Mouse (Mus musculus) embryonic facial prominence, embryonic 13.5 days (tissue): ENCODE results near the gene Agpat3. TPM values are rescaled to one million over a fixed set of nuclear protein-coding genes. Genes with fewer than 3 reads are reported as not detected.

ENCODE experiments used
- ATAC-seq: fragments of 200-750 bp; cut with Nextera tagmentation; 2 replicates; pipeline ENCODE4 v1.8.0; 2017; ENCODE audit warnings: low read depth; ENCODE audit not compliant: insufficient number of reproducible peaks, insufficient read depth, low FRiP score, low TSS enrichment
- H3K27ac ChIP-seq: fragments of 300-500 bp; sonication (generic); 2 replicates; pipeline ENCODE4 v1.5.1; 2015; ENCODE audit warnings: moderate library complexity, mild to moderate bottlenecking, inconsistent platforms
- H3K27me3 ChIP-seq: fragments of 300-500 bp; sonication (generic); 2 replicates; pipeline ENCODE4 v1.6.1; 2015; ENCODE audit warnings: mild to moderate bottlenecking, inconsistent platforms
- H3K36me3 ChIP-seq: fragments of 300-500 bp; sonication (generic); 2 replicates; pipeline ENCODE4 v1.6.1; 2015; ENCODE audit warnings: mild to moderate bottlenecking, inconsistent platforms
- H3K4me1 ChIP-seq: fragments of 300-500 bp; sonication (generic); 2 replicates; pipeline ENCODE4 v1.6.1; 2015; ENCODE audit warnings: inconsistent platforms
- H3K4me2 ChIP-seq: fragments of 300-500 bp; sonication (generic); 2 replicates; pipeline ENCODE4 v1.6.1; 2015; ENCODE audit warnings: moderate library complexity, mild to moderate bottlenecking, inconsistent platforms
- H3K4me3 ChIP-seq: fragments of 300-500 bp; sonication (generic); 2 replicates; pipeline ENCODE4 v1.5.1; 2015; ENCODE audit warnings: mild to moderate bottlenecking, inconsistent platforms
- H3K9ac ChIP-seq: fragments of 300-500 bp; sonication (generic); 2 replicates; pipeline ENCODE4 v1.6.1; 2015; ENCODE audit warnings: mild to moderate bottlenecking, inconsistent platforms
- H3K9me3 ChIP-seq: fragments of 300-500 bp; sonication (generic); 2 replicates; pipeline ENCODE4 v1.6.1; 2016; ENCODE audit warnings: inconsistent platforms
- WGBS: fragments of 180-500 bp; shearing (Covaris S2); methylation state at CpG from one replicate; pipeline ENCODE4 v1.1.7; 2015; ENCODE audit warnings: mixed read lengths; 5-methylcytosine and 5-hydroxymethylcytosine counted together
- polyA plus RNA-seq: library from polyadenylated mRNA; unstranded; fragments of >200 nt; fragmentation: Nextera tagmentation; extraction: Ambion mirVana; gene quantifications from 2 replicates; pipeline ENCODE4 v1.2.1, GENCODE M21; 2015

Gene Agpat3
- polyA plus RNA-seq, 1 experiment from 2014 or later, result 51.9 TPM

DNA sequence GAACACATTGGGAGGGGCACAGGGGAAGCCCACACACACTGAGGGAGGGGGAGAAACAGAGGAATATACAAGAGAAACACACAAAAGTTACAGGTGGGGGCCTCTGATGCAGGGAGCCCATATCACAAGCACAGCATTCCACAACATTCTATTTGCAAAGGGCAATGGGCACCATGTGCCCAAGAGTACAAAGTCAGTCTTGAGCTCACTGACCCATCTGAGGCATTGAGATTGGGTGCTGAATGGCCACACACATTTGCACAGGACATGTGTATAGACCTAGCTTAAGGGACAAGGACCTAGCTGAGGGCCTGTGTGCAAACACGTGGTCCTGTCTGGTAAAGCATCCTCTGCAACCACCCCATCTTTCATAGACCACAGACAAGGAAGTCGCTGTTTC is 6.8 kb downstream of the Agpat3 start:
- 86% methylated on average over 2 of the region's 2 CpGs for WGBS
- Histone ChIP-seq H3K27me3 (no peaks in the 10 kb centered on the region), H3K9me3 (no peaks in the 10 kb centered on the region), H3K4me3 (no peak overlapping the region), H3K9ac (no peak overlapping the region), H3K36me3 (peaks cover 22% of the 10 kb centered on the region), H3K27ac (no peak overlapping the region), H3K4me2 (no peak overlapping the region), H3K4me1 (peaks cover 11% of the 10 kb centered on the region)
- no peak for ATAC-seq

DNA sequence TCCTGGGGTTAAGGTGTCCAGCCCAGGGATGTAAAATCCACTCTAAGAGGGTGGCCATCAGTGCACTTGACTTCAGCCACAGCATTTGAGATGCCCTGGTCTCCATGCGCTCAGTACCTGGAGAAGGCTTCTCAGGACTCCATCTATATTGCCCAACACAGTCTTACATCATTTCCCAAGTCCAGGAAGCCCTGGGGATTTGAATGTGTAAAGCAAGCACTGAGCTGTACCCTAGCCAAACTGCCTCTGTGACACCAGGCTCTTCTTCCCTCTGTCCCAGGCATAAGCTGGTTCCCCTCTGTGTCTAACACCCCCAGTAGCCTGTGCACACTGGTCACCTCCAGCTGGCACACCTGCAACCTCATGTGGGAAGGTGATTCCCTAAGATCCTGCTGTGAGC is 10.2 kb downstream of the Agpat3 start:
- no peak overlapping the region for H3K4me3 ChIP-seq
- H3K4me1 ChIP-seq, result 0 out of 2 replicates have a peak, but pooled peaks cover 4% of the 10 kb centered on the region
- no peak overlapping the region for H3K9ac ChIP-seq
- H3K27me3 ChIP-seq, result no peaks in the 10 kb centered on the region
- 93% methylated on average over 1 of the region's 1 CpGs for WGBS
- no peak overlapping the region for H3K27ac ChIP-seq
- H3K4me2 ChIP-seq, result no peak overlapping the region
- H3K9me3 ChIP-seq, result no peaks in the 10 kb centered on the region
- ATAC-seq, result no peak
- peaks cover 25% of the 10 kb centered on the region for H3K36me3 ChIP-seq

DNA sequence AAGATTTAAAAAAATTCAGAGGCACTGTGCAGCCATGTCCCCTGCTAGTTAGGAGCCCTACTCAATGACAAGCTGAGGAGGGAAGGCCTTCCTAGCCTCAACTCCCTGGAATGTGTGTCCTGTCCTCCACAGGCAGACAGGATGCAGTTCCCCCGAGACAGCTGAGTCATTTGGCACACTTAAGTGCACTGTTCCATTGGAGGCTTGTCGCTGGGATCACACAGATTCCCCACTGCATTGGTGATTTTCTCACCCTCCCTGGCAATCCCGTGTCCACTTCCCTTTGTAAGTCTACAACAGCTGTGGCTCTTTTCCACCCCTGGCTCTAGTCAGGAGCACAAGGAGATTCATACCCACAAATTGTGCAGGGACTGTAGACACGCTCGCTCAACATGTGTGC is 14.1 kb downstream of the Agpat3 start:
- H3K9me3 ChIP-seq, result no peaks in the 10 kb centered on the region
- no peak overlapping the region for H3K4me3 ChIP-seq
- 64% methylated on average over 5 of the region's 5 CpGs for WGBS
- H3K4me1 ChIP-seq, result peaks cover 11% of the 10 kb centered on the region; the same call in 1 of the 2 replicates
- H3K4me2 ChIP-seq, result no peak overlapping the region
- no peak for ATAC-seq
- H3K36me3 ChIP-seq, result peaks cover 19% of the 10 kb centered on the region
- H3K27me3 ChIP-seq, result no peaks in the 10 kb centered on the region
- H3K27ac ChIP-seq, result no peak overlapping the region
- H3K9ac ChIP-seq, result 0 out of 2 replicates have a peak overlapping the region, but pooled peaks have one; percentile 21

DNA sequence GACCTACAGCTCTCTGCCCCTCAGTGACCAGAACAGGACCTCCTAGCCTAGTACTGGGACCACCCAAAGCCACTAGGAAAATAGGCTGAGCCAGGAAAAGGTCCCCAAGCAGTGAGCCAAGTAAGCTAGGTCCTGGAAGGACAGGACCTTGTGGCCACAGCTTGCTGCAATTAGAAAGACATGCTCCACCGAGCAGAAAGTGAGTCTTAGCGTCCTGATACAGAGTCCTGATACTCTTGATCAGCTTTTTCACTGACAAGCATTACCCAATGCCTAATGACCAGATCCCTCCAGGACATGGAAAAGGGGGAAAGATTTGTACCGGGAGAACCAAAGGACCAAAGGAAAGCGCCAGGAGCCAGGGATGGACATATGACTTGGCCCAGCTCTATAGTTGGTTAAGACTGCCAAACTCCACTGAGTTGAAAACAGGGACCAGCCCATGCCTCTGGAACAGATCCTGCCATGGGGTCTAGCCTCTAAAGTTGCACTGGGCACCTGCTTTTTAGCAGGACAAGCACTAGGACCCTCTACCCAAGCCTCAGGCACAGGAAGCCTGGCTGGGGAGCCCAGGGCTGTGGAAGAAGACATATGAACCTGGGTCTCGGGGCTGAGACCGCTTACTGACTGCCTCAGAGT is 17.2 kb downstream of the Agpat3 start:
- WGBS, result 60% methylated on average over 6 of the region's 6 CpGs
- no peak overlapping the region for H3K4me3 ChIP-seq
- no peaks in the 10 kb centered on the region for H3K27me3 ChIP-seq
- 0 out of 2 replicates have a peak overlapping the region, but pooled peaks have one; percentile 55 for H3K27ac ChIP-seq
- no peaks in the 10 kb centered on the region for H3K9me3 ChIP-seq
- H3K4me2 ChIP-seq, result no peak overlapping the region
- H3K36me3 ChIP-seq, result peaks cover 10% of the 10 kb centered on the region
- no peak for ATAC-seq
- H3K9ac ChIP-seq, result no peak overlapping the region
- H3K4me1 ChIP-seq, result peaks cover 14% of the 10 kb centered on the region; the same call in 1 of the 2 replicates

DNA sequence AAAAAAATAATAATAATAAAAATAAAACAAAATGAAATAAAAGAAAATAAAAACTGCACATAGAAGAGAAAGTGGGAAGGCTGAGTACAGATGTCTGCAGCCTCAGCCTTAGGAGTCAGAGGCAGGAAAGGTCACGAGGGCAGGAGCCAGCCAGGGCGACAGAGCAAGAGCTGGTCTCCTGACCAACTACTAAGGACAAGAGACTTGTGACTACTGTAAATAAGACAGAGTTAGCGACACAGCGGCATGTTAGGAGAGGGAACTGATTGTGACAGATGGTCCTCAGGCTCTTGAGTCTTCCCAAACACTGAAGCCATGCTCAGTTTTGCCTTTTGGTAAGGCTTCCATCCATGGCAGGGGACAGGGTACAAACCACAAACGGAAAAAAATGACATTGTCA is 20.7 kb downstream of the Agpat3 start:
- peaks cover 22% of the 10 kb centered on the region for H3K36me3 ChIP-seq
- no peak for ATAC-seq
- no peaks in the 10 kb centered on the region for H3K9me3 ChIP-seq
- no peak overlapping the region for H3K4me2 ChIP-seq
- H3K4me3 ChIP-seq, result no peak overlapping the region
- H3K4me1 ChIP-seq, result peaks cover 14% of the 10 kb centered on the region; the same call in 1 of the 2 replicates
- no peaks in the 10 kb centered on the region for H3K27me3 ChIP-seq
- WGBS, result 86% methylated on average over 5 of the region's 5 CpGs
- H3K9ac ChIP-seq, result no peak overlapping the region
- no peak overlapping the region for H3K27ac ChIP-seq

DNA sequence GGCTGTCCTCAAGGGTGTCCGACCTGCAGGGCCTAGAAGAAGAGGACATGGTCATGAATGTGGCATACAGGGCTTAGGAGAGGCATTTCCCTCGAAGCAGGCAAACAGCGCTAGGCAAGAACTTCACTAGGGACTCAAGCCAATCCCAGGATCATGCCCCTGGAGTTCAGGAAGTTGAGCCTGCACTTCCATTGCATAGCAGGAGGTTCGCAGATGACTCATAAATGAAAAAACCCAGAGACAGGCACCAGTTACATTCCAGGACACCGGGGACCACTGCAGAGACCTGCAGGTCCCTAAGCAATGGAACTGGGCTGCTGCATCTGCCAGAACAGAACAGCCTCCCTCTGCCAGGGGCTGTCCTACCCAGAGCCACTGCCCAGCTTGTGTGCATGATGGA is 23.0 kb downstream of the Agpat3 start:
- Histone ChIP-seq H3K4me2 (no peak overlapping the region), H3K4me3 (no peak overlapping the region), H3K27me3 (no peaks in the 10 kb centered on the region), H3K9ac (no peak overlapping the region), H3K27ac (no peak overlapping the region), H3K4me1 (0 out of 2 replicates have a peak, but pooled peaks cover 3% of the 10 kb centered on the region), H3K9me3 (no peaks in the 10 kb centered on the region), H3K36me3 (peaks cover 42% of the 10 kb centered on the region)
- no peak for ATAC-seq
- 84% methylated on average over 5 of the region's 5 CpGs for WGBS

DNA sequence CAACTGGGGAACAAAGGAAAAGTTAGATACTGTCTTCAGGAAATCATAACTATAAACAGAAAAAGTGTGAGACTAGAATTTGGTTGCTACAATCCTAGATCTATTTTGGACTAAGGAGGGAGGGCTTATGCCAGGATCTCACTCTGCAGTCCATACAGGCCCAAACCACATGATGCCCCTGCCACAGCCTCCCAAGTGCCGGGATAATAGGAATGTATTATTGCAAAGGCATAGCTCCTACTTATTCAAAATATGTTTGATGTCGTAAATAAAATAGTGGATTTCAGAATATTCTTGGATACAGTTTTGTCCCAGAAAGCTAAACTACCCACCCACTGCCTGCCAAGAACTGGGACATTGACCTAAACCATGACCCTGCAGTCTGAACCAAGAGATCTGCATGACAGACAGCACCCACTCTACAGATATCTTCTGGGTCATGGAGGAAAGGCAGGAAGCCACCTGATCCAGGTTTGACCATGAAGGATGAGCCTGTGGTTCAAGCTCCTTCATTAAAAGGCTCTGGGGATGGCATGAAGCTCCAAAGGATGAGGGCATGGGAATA is 24.2 kb downstream of the Agpat3 start:
- no peak overlapping the region for H3K27ac ChIP-seq
- peaks cover 48% of the 10 kb centered on the region for H3K36me3 ChIP-seq
- no peak overlapping the region for H3K4me2 ChIP-seq
- 99% methylated on average over 2 of the region's 2 CpGs for WGBS
- no peak overlapping the region for H3K4me3 ChIP-seq
- no peak for ATAC-seq
- H3K4me1 ChIP-seq, result 0 out of 2 replicates have a peak, but pooled peaks cover 2% of the 10 kb centered on the region
- H3K9me3 ChIP-seq, result no peaks in the 10 kb centered on the region
- no peak overlapping the region for H3K9ac ChIP-seq
- H3K27me3 ChIP-seq, result no peaks in the 10 kb centered on the region

DNA sequence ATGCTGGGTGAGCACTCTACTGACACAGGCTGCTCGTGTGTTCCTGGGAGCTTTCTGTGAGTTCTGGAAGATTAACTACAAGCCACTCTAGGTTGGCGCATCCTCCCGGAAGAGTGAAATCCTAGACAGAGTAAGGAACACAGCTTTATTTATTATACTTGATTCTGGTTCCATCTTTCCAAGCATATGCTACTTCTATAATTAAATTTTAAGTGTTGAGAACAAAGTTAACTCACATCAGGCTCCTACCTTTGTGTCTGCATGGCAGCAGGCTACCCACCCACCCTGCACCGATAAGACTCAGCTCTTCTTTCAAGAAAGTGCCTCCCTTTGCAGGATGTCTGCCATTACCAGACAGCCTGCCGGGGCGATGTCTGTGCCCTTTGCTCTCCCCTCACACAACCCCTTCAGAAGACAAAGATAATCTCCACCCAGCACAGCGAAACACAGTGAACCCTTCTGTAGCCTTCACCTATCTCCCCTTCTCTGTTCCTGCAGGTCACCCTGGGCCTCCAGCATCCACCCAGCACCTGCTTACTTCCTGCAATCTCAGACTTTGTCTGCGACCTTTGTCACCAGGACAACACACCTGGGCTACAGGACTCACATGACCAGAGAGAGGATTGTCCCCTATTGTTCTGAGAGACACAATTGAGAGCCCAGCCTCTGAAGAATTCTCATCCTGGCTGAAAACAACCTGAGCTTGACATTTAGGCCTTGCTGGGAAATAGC is 26.2 kb downstream of the Agpat3 start:
- peaks cover 5% of the 10 kb centered on the region; the same call in 1 of the 2 replicates for H3K4me1 ChIP-seq
- H3K27me3 ChIP-seq, result no peaks in the 10 kb centered on the region
- H3K4me3 ChIP-seq, result no peak overlapping the region
- H3K27ac ChIP-seq, result no peak overlapping the region
- WGBS, result 71% methylated on average over 8 of the region's 8 CpGs
- no peak overlapping the region for H3K4me2 ChIP-seq
- no peak for ATAC-seq
- H3K9ac ChIP-seq, result no peak overlapping the region
- no peaks in the 10 kb centered on the region for H3K9me3 ChIP-seq
- H3K36me3 ChIP-seq, result peaks cover 48% of the 10 kb centered on the region

DNA sequence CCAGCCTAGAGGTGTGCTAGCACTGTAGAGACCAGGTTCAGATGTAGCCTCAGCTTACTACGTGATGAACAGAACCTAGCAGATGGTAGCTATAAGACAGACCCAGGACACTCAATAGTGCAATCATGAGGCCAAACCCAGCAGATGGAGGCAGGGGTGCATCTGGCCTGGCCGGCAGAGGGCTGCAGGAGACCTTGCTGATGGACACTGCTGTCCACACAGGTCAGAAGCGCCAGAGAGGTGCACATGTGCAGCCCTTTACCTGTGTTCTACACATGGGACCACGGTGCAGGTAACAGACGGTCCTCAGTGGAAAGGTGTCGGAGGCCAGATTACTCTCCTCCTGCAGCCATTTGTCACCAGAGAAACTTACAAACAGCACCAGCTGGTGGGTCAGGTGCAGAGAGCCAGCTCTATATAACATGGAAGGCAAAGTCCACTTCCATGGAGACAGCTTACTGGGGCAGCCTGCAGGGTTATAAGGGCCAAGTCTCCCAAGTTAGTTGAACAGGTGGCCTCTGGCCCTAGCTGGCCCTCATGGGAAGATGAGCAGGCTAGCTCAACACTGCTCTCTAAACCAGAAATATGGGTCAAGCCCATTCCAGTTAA is 27.6 kb downstream of the Agpat3 start:
- peaks cover 48% of the 10 kb centered on the region for H3K36me3 ChIP-seq
- H3K27me3 ChIP-seq, result no peaks in the 10 kb centered on the region
- WGBS, result 93% methylated on average over 6 of the region's 6 CpGs
- no peak overlapping the region for H3K9ac ChIP-seq
- H3K4me1 ChIP-seq, result peaks cover 9% of the 10 kb centered on the region
- no peak overlapping the region for H3K4me2 ChIP-seq
- no peak for ATAC-seq
- no peaks in the 10 kb centered on the region for H3K9me3 ChIP-seq
- no peak overlapping the region for H3K4me3 ChIP-seq
- no peak overlapping the region for H3K27ac ChIP-seq

DNA sequence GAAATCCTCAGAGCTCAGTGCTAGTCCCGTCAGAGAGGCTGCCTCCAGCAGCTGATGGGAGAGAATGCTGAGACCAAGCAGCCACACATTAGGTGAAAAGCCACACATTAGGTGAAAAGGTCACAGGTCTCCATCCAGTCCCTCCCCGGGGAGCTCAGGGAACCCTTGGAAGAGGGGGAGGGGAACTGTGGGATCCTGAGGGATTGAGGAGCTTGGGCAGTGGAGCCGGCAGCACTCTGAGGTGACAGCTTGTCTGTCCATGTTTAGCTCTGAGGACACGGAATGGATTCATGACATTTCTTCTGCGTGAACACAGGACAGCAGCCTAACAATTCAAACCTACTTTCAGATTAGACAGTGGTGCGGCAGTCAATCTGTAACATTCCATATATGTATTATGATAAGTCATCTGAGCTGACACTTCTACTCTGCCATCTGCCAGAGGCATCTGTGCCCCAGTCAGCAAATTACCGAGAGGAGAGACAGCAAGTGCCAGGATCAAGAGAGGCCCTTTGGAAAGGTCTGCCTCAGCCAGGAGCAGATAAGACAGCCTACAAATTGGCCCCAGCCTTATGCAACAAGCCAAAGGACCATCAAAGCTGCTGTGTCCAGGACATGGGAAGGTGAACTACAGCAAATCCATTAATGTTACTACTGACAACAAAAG is 28.9 kb downstream of the Agpat3 start:
- Histone ChIP-seq H3K9me3 (no peaks in the 10 kb centered on the region), H3K9ac (0 out of 2 replicates have a peak overlapping the region, but pooled peaks have one; percentile 11), H3K27me3 (no peaks in the 10 kb centered on the region), H3K36me3 (peaks cover 39% of the 10 kb centered on the region), H3K4me1 (peaks cover 9% of the 10 kb centered on the region), H3K4me3 (no peak overlapping the region), H3K27ac (no peak overlapping the region), H3K4me2 (no peak overlapping the region)
- ATAC-seq, result no peak
- WGBS, result 49% methylated on average over 7 of the region's 7 CpGs

DNA sequence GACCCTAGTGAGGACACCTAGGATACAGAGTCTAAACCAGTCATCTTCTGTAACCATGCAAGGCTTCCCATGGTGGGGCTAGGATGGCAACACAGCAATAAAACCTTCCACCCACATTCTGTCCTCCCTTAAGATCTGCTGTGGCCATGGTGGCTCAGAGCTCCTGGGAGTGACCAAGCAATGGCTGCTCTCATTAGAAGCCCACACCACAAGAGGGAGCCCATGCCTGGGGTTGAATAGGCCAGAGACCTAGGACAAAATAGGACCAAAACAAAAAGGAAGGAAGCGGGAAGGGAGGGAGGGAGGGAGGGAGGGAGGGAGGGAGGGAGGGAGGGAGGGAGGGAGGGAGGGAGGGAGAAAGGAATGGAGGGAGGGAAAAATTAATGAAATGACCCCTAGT is 29.5 kb downstream of the Agpat3 start:
- no peak for ATAC-seq
- Histone ChIP-seq H3K9me3 (no peaks in the 10 kb centered on the region), H3K27me3 (no peaks in the 10 kb centered on the region), H3K27ac (no peak overlapping the region), H3K4me2 (no peak overlapping the region), H3K36me3 (peaks cover 36% of the 10 kb centered on the region), H3K9ac (no peak overlapping the region), H3K4me3 (no peak overlapping the region), H3K4me1 (peaks cover 9% of the 10 kb centered on the region)
- no CpG with 5 or more reads among the region's 1 CpGs for WGBS
